13 mouse cellular contexts compared by ENCODE assay signal in the genomic region with DNA sequence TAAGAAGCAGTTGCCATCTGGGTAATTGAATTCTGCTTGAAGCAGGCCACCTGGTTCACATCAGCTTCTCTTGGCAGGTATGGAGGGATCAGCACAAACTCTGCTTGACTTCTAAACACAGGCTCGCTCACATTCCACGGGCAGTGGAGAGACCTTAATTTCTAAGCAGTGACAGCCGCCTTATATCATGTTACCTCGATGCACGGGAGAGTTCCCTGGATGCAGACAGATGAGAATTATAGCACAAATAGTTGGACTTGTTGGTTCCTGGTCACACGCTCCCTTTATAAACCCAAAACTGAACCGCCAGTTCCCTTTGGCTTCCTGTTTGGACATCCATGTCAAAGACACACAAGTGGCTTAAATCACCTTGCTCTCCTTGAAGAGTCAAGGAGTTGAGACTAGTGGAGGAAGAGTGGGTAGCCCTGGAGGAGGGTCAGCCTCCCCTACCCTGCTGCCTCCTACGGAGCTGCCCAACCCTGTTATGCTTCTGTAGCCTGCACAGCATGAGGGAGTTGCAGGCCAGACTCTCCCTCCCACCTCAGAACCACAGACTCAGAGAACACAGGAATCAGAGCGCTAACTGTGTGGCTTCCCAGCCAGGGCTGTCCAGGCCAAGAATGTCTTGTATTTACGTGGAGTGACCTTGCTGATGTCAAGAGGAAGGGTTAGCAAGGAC. TPM values are rescaled to one million over a fixed set of nuclear protein-coding genes. Genes with fewer than 3 reads are reported as not detected.
DNase-seq lines count a peak whose midpoint lies in the region; ATAC-seq lines count a peak whose summit lies in the region.
"Had no signal": no experiment of that assay in that cellular context is flagged by ENCODE, and none has a peak within 500 bp of the region (broad histone marks: within the 10 kb centered on the region; RNA-seq: fewer than 3 reads in every experiment).

No protein-coding gene starts in this region.

- no peak overlapping the region for H3K4me3 ChIP-seq in heart, embryonic 13.5 days
- H3K4me3 ChIP-seq in embryonic facial prominence, embryonic 13.5 days = no peak overlapping the region
- H3K4me3 ChIP-seq: forebrain, embryonic 12.5 days; liver, embryonic 15.5 days had no signal

- H3K4me2 ChIP-seq in heart, embryonic 13.5 days = no peak overlapping the region
- peak overlapping the region; percentile 26; the same call in 1 of the 2 replicates for H3K4me2 ChIP-seq in embryonic facial prominence, embryonic 13.5 days
- H3K4me2 ChIP-seq: forebrain, embryonic 12.5 days; liver, embryonic 15.5 days had no signal

- H3K27ac ChIP-seq in heart, embryonic 13.5 days (replicated peaks) = peak overlapping the region; percentile 20; the same call in 1 of the 2 replicates
- peak overlapping the region; percentile 80 for H3K27ac ChIP-seq in embryonic facial prominence, embryonic 13.5 days
- H3K27ac ChIP-seq: liver, embryonic 15.5 days had no signal

- H3K9me3 ChIP-seq in heart, embryonic 13.5 days = no peaks in the 10 kb centered on the region
- H3K9me3 ChIP-seq in embryonic facial prominence, embryonic 13.5 days = no peaks in the 10 kb centered on the region
- H3K9me3 ChIP-seq: forebrain, embryonic 12.5 days; liver, embryonic 15.5 days had no signal

- no peaks in the 10 kb centered on the region for H3K36me3 ChIP-seq in heart, embryonic 13.5 days
- no peaks in the 10 kb centered on the region for H3K36me3 ChIP-seq in embryonic facial prominence, embryonic 13.5 days
- H3K36me3 ChIP-seq: forebrain, embryonic 12.5 days; liver, embryonic 15.5 days had no signal

- no peak for DNase-seq in heart, postnatal 10 days
- DNase-seq in embryo, embryonic 10.5 days (ENCODE audit: low spot score) = peak; percentile 67
- DNase-seq in kidney, postnatal 4 days = peak; percentile 42 to 56
- DNase-seq in lung, postnatal 25 days (ENCODE audit: low spot score) = no peak
- DNase-seq in lung, adult 18-20 months = no peak
- DNase-seq: layer of hippocampus, adult 9-11 months; right cerebral cortex, postnatal 4 days; thymus, postnatal 14 days had no signal

- no peak overlapping the region for H3K9ac ChIP-seq in heart, embryonic 13.5 days
- no peak overlapping the region for H3K9ac ChIP-seq in embryonic facial prominence, embryonic 13.5 days
- H3K9ac ChIP-seq: forebrain, embryonic 12.5 days; liver, embryonic 15.5 days had no signal

- H3K27me3 ChIP-seq in heart, embryonic 13.5 days (replicated peaks) = no peaks in the 10 kb centered on the region
- no peaks in the 10 kb centered on the region for H3K27me3 ChIP-seq in embryonic facial prominence, embryonic 13.5 days

- ATAC-seq in heart, embryonic 13.5 days (ENCODE audit: extremely low read depth, insufficient number of reproducible peaks, low FRiP score, low TSS enrichment) = no peak
- ATAC-seq in embryonic facial prominence, embryonic 13.5 days (ENCODE audit: insufficient number of reproducible peaks, insufficient read depth, low FRiP score, low TSS enrichment, low read depth) = peak; percentile 69; the same call in 1 of the 2 replicates
- no peak for ATAC-seq in CD4-positive, CD25-positive, alpha-beta regulatory T cell, adult 4 months

- 43% methylated on average over 10 of the region's 10 CpGs for WGBS in heart, embryonic 13.5 days
- 16% methylated on average over 10 of the region's 10 CpGs for WGBS in embryonic facial prominence, embryonic 13.5 days

- H3K4me1 ChIP-seq in heart, embryonic 13.5 days = peaks cover 14% of the 10 kb centered on the region
- peaks cover 22% of the 10 kb centered on the region for H3K4me1 ChIP-seq in embryonic facial prominence, embryonic 13.5 days
- H3K4me1 ChIP-seq: liver, embryonic 15.5 days had no signal

- intact Hi-C loops in heart, postnatal 10 days (cut with DNase I) = no loop called here

RNA-seq across cellular contexts. Expression of gene Atp1a1, which starts 7.5 kb away (rescaled TPM):
- polyA plus RNA-seq in heart, embryonic 13.5 days (2015; fragmentation: Nextera tagmentation; extraction: Ambion mirVana) = 243 and 250 TPM in 2 replicates
- total RNA-seq in heart, postnatal 10 days (2021) = 1,000 to 10,000 TPM in 1 of 2 experiments, 100 to 1,000 TPM in 1; 897 to 1,002 TPM
- polyA plus RNA-seq in embryonic facial prominence, embryonic 13.5 days (2015; fragmentation: Nextera tagmentation; extraction: Ambion mirVana) = 61.7 and 65.4 TPM in 2 replicates
- 1 to 10 TPM; 8.7 to 9.2 TPM for polyA plus RNA-seq in CD4-positive, CD25-positive, alpha-beta regulatory T cell, adult 4 months (2017; shearing (Covaris generic))

Comparison
In these comparisons a context has a peak if more than half of its experiments do, and no peak if none do; other contexts are left out.
1. DNase-seq: peak in embryo, embryonic 10.5 days (single experiment) and kidney, postnatal 4 days (2 of 2); none in heart, postnatal 10 days (0 of 2), lung, postnatal 25 days (single experiment) and lung, adult 18-20 months (0 of 2).